Mouse (Mus musculus): Measurements from ENCODE around the gene Zfp319.

Gene Zfp319

GRCm38 (mm10) chr8:95352151-95352870, 20.6 kb upstream of the Zfp319 start, which contains the start of gene Mmp15:
Gene Mmp15 (plus strand): TSS chr8:95352268.
- intact Hi-C loops (cut with DNase I), result loop anchor here (10.0 kb wide), 1 partner anchor 342 kb away; no protein-coding TSS in a partner anchor

GRCm38 (mm10) chr8:95351461-95351860, 19.7 kb upstream of the Zfp319 start:
- intact Hi-C loops (cut with DNase I), result loop anchor here (10.0 kb wide), 1 partner anchor 343 kb away; no protein-coding TSS in a partner anchor

DNA sequence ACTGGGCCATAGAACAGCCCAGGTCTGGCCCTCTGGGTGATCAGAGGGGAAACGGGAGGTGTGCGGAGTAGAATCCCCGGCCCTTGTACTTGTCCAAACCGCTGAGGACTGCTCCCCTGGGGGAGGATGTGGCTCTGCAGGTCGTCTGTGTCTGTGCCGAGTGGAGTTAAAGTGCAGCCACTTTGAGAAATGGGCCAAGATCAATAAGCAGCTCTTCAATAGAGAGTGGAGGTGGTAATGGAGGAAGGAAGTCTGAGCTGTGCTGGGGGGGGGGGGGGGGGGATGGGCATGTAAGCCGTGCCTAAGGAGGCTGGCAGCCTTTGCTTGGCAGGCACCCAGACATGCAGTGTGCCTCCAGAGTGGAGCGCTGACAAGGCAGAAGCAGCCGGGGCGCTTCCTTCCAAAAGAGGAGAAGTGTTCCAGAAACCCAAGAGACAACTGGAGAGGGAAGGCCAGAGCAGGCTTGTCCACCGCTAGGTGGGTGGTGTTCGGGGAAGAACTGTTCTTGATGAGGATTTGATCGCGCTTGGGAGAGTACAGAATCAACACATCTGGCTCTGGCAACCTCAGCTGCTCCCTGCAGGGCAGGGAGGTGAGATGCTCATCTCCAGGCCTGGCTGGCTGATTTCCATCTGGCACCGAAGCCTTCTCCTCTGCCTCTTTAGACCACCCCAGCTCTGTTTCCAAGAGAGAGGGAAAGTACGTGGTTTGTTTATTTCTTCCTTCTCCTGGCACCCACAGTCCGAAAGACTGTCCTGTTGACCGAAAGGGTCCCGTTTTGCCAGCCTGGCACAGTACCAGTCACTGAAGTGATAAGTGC, 17.3 kb upstream of the Zfp319 start:
- intact Hi-C loops (cut with DNase I), result loop anchor here (2.0 to 5.0 kb wide), 2 partner anchors 26 to 78 kb away; no protein-coding TSS in a partner anchor

- intact Hi-C loops (cut with DNase I), result loop anchor here (2.0 to 5.0 kb wide), 2 partner anchors 26 to 79 kb away; no protein-coding TSS in a partner anchor
Observed at GRCm38 (mm10) chr8:95348356-95348755, 16.6 kb upstream of the Zfp319 start.

- intact Hi-C loops (cut with DNase I), result loop anchor here (5.0 kb wide), 1 partner anchor 80 kb away; no protein-coding TSS in a partner anchor
Observed at GRCm38 (mm10) chr8:95346643-95347545, 15.1 kb upstream of the Zfp319 start.

DNA sequence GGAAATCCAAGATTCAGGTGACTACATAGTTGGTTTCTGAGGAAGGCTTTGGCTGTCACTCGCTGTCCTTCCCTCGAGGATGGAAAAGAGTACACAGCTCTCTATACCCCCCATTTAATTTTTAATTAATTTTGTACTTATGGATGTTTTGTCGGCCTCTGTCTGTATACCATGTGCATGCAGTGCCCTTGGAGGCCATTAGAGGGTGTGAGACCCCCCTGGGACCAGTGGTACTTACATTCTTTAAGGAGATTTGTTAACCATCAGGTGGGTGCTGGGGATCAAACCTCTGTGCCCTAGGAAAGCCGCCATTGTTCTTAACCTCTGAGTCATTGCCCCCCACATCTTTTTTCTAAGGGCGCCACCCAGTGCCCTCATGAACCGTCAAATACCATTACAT, 12.9 kb upstream of the Zfp319 start:
- intact Hi-C loops (cut with DNase I), result loop anchor here (5.0 kb wide), 1 partner anchor 83 kb away; no protein-coding TSS in a partner anchor

DNA sequence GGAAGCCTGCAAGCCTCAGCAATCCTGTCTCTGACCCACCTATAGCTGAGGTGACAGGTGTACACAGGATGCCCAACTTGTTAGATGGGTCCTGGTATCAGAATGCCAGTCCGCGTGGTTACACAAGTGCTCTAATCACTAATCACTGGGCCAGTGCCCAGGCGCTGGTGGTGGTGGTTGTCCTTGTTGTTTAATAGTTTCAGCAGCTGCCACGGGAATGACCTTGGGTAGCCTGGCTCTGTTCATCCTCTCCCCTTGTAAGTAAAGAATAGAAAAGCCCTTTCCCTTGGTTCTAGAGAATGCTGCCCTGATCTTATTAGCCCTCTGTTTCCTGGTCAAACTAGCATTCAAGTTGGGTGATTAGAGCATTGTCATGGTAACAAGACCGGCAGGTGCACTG, 10.0 kb upstream of the Zfp319 start:
- intact Hi-C loops (cut with DNase I), result no loop called here

GRCm38 (mm10) chr8:95336363-95336762, 4.6 kb upstream of the Zfp319 start:
- intact Hi-C loops (cut with DNase I), result no loop called here

DNA sequence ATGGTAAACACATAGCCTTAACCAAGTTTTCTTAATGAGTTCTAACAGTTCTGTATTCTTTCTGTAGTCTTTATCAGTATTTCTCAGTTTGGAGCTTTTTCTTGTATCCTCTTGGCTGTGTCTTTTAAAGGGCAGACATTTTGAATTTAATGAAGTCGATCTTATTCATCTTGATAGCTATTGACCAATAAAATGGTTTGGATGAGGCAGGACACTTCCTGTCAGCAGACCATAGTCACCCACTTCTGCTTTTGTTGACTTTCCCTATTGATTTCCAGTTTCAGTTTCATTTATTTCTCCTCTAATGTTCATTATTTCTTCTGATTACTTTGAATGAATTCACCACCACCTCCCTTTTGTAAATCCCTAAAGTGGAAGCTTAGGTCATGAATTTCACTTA, 4.0 kb upstream of the Zfp319 start:
- intact Hi-C loops (cut with DNase I), result no loop called here

GRCm38 (mm10) chr8:95332437-95333199, 868 bp upstream of the Zfp319 start:
- intact Hi-C loops (cut with DNase I), result no loop called here

- intact Hi-C loops (cut with DNase I), result loop anchor here (2.0 kb wide), 1 partner anchor 76 kb away; no protein-coding TSS in a partner anchor
Observed at GRCm38 (mm10) chr8:95331156-95331719, 512 bp downstream of the Zfp319 start.

DNA sequence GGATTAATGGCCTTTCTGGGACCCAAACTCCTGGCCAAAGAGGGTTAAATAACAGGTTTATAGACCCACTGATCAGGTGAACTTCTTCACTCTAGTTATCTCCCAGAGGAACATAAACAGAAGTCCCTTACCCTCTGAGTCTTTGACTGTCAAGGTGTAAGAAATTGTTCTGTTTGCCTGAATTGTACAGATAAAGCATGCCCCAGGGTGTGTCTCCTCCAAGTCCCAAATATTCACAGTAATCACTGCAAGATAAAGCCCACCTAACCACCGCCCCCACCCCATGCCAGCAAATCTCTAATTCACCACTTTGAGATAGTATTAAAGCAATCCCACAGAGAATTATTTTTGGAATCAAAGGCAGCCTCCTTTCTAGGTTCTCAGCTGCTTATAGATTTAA, 1.4 kb downstream of the Zfp319 start:
- intact Hi-C loops (cut with DNase I), result loop anchor here (2.0 kb wide), 1 partner anchor 76 kb away; no protein-coding TSS in a partner anchor

DNA sequence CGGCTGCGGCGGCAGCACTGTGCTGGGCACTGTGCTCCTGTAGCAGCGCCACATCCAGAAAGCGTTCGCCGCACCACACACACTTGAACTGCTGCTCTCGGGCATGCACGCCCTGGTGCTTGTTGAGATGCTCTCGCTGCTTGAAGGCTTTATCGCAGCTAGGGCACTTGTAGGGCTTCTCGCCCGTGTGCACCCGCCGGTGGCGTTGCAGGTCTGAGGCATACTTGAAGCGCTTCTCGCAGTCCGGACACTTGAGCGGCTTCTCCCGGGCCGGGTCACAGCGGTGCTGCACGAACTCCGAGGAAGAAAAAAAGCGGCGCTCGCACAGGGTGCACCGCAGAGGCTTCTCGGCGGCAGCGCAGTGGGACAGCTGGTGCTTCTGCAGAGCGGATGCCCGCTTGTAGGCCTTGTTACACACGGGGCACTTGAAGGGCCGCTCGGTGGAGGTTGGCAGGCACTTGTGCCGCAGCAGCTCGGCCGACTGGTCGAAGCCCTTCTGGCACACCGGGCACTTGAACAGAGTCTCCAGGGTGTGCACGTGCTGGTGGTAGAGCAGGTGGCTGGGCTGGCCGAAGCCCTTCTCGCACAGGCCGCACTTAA, 3.8 kb downstream of the Zfp319 start:
- intact Hi-C loops (cut with DNase I), result no loop called here

GRCm38 (mm10) chr8:95326822-95327221, 4.9 kb downstream of the Zfp319 start:
- intact Hi-C loops (cut with DNase I), result no loop called here

DNA sequence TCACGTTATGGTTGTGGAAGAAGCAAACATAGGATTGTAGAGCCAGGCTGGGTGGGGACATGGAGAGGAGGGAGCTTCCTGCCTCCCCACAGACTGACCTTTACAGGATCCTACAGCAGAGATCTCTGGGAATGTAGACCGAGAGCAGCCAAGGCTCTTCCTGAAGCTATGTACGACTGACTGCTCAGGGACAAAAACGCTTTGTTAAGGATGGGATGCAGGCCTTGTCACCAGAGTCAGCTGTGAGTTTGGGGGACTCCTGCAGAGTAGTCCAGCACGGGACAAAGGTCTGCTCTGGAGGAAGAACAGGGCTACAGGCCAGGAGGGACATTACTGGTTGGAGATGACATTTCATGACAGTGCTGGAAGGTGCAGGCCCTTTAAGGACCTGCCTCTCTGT, 7.1 kb downstream of the Zfp319 start:
- intact Hi-C loops (cut with DNase I), result no loop called here

GRCm38 (mm10) chr8:95323201-95323600, 8.5 kb downstream of the Zfp319 start:
- intact Hi-C loops (cut with DNase I), result no loop called here

- intact Hi-C loops (cut with DNase I), result no loop called here
Observed at GRCm38 (mm10) chr8:95320224-95321139, 11.3 kb downstream of the Zfp319 start.

GRCm38 (mm10) chr8:95315350-95315749, 16.4 kb downstream of the Zfp319 start:
- intact Hi-C loops (cut with DNase I), result no loop called here
